Mouse (Mus musculus) lung, postnatal 0 days (tissue): ENCODE measurements around the gene Cd36. TPM values are rescaled to one million over a fixed set of nuclear protein-coding genes. Genes with fewer than 3 reads are reported as not detected.
A peak's percentile ranks its signal among the peaks of the same experiment; 100 is the strongest.

Experiments used
- ATAC-seq: fragments of 200-750 bp; cut with Nextera tagmentation; 2 replicates; pipeline ENCODE4 v1.8.0; 2017; ENCODE audit warnings: moderate library complexity
- DNase-seq: peaks from one replicate; pipeline ENCODE4 v3.0.0-alpha.2; 2016; ENCODE audit warnings: low spot score
- H3K27ac ChIP-seq: fragments of 300-500 bp; sonication (generic); 2 replicates; pipeline ENCODE4 v1.5.1; 2014; ENCODE audit warnings: antibody characterized with exemption, mild to moderate bottlenecking, low read length, mixed read lengths
- H3K27me3 ChIP-seq: fragments of 300-500 bp; sonication (generic); replicated peaks from 2 replicates; pipeline ENCODE4 v1.6.1; 2014; ENCODE audit warnings: low read length, mixed read lengths; ENCODE audit not compliant: insufficient read depth
- H3K36me3 ChIP-seq: fragments of 300-500 bp; sonication (generic); 2 replicates; pipeline ENCODE4 v1.6.1; 2014; ENCODE audit warnings: low read length, mixed read lengths; ENCODE audit not compliant: insufficient read depth
- H3K4me1 ChIP-seq: fragments of 300-500 bp; sonication (generic); 2 replicates; pipeline ENCODE4 v1.6.1; 2014; ENCODE audit warnings: antibody characterized with exemption, low read depth, low read length, mixed read lengths; ENCODE audit not compliant: insufficient read depth
- H3K4me2 ChIP-seq: fragments of 300-500 bp; sonication (generic); replicated peaks from 2 replicates; pipeline ENCODE4 v1.6.1; 2014; ENCODE audit warnings: low read depth, mild to moderate bottlenecking, low read length, moderate library complexity, mixed read lengths
- H3K4me3 ChIP-seq: fragments of 300-500 bp; sonication (generic); 2 replicates; pipeline ENCODE4 v1.5.1; 2014; ENCODE audit warnings: low read depth, low read length
- H3K9ac ChIP-seq: fragments of 300-500 bp; sonication (generic); replicated peaks from 2 replicates; pipeline ENCODE4 v1.6.1; 2014; ENCODE audit warnings: low read depth, mild to moderate bottlenecking
- H3K9me3 ChIP-seq: fragments of 300-500 bp; sonication (generic); 2 replicates; pipeline ENCODE4 v1.6.1; 2016; ENCODE audit warnings: low read length, mixed read lengths
- CTCF ChIP-seq: IDR thresholded peaks from 2 replicates; pipeline ENCODE4 v1.5.1; 2016; ENCODE audit warnings: antibody characterized with exemption, mild to moderate bottlenecking
- EP300 ChIP-seq: IDR thresholded peaks from 2 replicates; pipeline ENCODE4 v1.6.1; 2016; ENCODE audit warnings: antibody characterized with exemption, mild to moderate bottlenecking, control low read depth
- WGBS: fragments of 180-500 bp; shearing (Covaris S2); extraction: QIAGEN DNeasy Blood & Tissue Kit; methylation state at CpG from one replicate; pipeline ENCODE4 v1.1.7; 2014; 5-methylcytosine and 5-hydroxymethylcytosine counted together
- polyA plus RNA-seq: library from polyadenylated mRNA; unstranded; fragments of >200 nt; fragmentation: Nextera tagmentation; extraction: Ambion mirVana; gene quantifications from 2 replicates; pipeline ENCODE4 v1.2.1, GENCODE M21; 2015

Cd36 gene
- polyA plus RNA-seq, 1 experiment from 2014 or later, result 458 TPM

DNA sequence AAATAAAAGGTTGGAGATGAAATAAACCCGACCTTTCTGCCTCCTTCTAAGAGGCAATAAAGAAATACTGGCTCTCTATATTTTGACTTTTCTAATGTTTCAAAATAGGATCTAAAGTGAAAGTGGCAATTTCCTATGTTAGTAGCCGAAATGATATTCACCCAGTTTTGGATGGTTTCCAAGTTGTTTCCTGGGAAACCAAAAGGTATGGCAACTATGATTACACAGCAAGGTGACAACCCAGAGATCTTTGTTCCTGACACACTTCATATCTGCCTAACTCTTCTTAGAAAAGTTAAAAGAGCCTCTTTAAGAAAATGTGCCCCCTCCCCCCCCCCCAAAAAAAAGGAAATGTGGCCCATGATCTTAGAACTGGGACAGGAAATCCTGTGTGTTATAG lies 58.1 kb downstream of the Cd36 start:
- H3K9ac ChIP-seq, result no peak overlapping the region; the same call in 1 of the 2 replicates
- ATAC-seq (peak; percentile 26; the same call in 1 of the 2 replicates), DNase-seq (peak; percentile 54)
- no peaks in the 10 kb centered on the region for H3K27me3 ChIP-seq
- H3K4me1 ChIP-seq, result 0 out of 2 replicates have a peak, but pooled peaks cover 3% of the 10 kb centered on the region
- H3K27ac ChIP-seq, result peak overlapping the region; percentile 22; the same call in 1 of the 2 replicates
- TF ChIP-seq EP300 (no peak), CTCF (no peak)
- H3K4me3 ChIP-seq, result no peak overlapping the region
- WGBS, result 32% methylated on average over 2 of the region's 2 CpGs
- no peaks in the 10 kb centered on the region for H3K9me3 ChIP-seq
- no peaks in the 10 kb centered on the region for H3K36me3 ChIP-seq
- H3K4me2 ChIP-seq, result no peak overlapping the region; the same call in 1 of the 2 replicates

DNA sequence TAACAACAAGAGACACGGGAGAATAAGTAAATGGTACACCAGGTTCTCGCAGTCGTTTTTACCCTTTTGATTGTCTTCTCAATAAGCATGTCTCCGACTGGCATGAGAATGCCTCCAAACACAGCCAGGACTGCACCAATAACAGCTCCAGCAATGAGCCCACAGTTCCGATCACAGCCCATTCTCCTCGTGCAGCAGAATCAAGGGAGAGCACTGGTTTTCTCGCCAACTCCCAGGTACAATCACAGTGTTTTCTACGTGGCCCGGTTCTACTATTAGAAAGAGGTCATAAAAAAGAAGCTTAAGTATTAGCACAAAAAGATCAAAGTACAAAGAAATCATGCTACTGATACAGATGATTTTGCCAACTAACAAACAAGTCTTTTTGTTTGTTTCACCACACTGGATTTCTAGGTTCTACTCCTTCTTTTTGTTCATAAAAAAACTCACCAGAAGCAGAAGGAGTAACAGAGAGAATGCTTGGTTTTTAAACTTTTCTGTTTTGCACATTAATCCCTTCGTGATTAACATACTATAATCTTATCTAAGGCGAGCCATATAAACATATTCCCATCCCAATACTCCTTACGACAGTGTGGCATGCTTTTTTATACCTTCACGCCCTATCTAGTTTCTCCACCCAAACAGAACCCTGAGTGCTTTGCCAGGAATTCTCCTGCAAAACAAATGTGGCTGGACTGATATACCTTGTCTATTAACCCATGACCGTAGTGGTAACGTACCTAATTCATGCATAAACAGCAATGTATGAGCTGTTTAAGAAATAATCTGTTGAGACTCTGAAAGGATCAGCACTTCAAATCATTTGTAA lies 59.7 kb downstream of the Cd36 start:
- Histone ChIP-seq H3K4me1 (0 out of 2 replicates have a peak, but pooled peaks cover 3% of the 10 kb centered on the region), H3K4me3 (no peak overlapping the region), H3K9me3 (no peaks in the 10 kb centered on the region), H3K27ac (no peak overlapping the region), H3K36me3 (no peaks in the 10 kb centered on the region), H3K4me2 (no peak overlapping the region), H3K9ac (no peak overlapping the region), H3K27me3 (no peaks in the 10 kb centered on the region)
- no peak for DNase-seq
- ATAC-seq, result no peak
- WGBS, result 70% methylated on average over 15 of the region's 15 CpGs
- no peak for TF ChIP-seq EP300
- TF ChIP-seq CTCF, result no peak

DNA sequence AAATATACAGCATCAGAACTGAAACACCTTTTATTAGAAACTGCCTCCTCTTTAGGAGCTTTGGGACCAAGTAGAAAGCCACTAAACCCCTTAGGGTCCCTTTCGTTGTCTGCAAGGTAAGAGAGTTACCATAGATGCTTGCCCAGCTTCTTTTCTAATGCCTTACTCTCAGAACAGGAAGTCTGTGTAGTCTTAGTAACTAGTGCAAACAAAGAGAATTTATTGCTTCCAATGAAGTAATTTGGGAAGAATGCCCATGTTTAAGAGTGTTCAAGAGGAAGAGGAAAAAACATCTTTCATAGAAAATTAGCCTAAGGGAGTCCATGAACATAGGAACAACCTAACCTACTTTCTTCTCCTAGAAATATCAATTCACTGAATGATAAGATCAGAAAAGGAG lies 67.2 kb downstream of the Cd36 start:
- DNase-seq (peak; percentile 79), ATAC-seq (peak; percentile 56)
- Histone ChIP-seq H3K9me3 (no peaks in the 10 kb centered on the region), H3K9ac (no peak overlapping the region), H3K4me2 (no peak overlapping the region), H3K27me3 (no peaks in the 10 kb centered on the region), H3K4me3 (no peak overlapping the region), H3K4me1 (peaks cover 4% of the 10 kb centered on the region; the same call in 1 of the 2 replicates), H3K27ac (0 out of 2 replicates have a peak overlapping the region, but pooled peaks have one; percentile 21), H3K36me3 (no peaks in the 10 kb centered on the region)
- 26% methylated on average over 1 of the region's 1 CpGs for WGBS
- TF ChIP-seq CTCF (no peak), EP300 (no peak)

DNA sequence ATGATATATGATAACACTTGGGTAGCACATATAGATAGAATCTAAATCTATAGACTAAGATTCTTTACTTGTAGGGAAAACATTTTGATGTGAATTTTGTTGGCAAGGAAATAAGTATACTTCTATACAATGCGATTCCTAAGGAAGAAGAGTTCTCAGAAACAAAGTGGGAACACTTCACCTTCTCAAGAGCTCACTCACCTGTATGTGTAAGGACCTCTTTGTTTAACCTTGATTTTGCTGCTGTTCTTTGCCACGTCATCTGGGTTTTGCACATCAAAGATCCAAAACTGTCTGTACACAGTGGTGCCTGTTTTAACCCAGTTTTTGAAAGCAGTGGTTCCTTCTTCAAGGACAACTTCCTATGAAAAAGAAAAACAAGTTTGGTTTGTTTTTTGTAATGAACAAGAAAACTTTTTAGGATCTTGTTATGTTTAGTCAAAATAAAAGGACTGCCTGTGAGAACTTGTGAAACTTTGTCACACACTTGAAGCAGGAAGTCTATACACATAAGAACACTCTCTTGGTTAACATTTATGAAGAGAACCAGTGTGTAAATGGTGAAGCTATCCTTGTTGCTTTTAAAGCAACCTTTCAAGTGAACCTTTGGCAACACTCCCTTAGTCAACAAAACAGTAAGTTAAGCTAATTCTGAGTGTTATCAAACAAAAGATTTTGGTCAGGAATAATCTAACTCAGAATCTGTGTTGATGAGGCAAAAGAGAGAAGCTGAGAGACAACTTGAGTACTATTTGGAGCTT lies 68.2 kb downstream of the Cd36 start:
- no peak overlapping the region for H3K9ac ChIP-seq
- H3K4me1 ChIP-seq, result peaks cover 4% of the 10 kb centered on the region; the same call in 1 of the 2 replicates
- H3K36me3 ChIP-seq, result no peaks in the 10 kb centered on the region
- peak; percentile 90 for ATAC-seq
- peak; percentile 83 for DNase-seq
- no peaks in the 10 kb centered on the region for H3K9me3 ChIP-seq
- no peaks in the 10 kb centered on the region for H3K27me3 ChIP-seq
- TF ChIP-seq EP300, result peak; percentile 68
- no peak for TF ChIP-seq CTCF
- 60% methylated on average over 2 of the region's 2 CpGs for WGBS
- H3K4me3 ChIP-seq, result no peak overlapping the region
- H3K4me2 ChIP-seq, result no peak overlapping the region
- H3K27ac ChIP-seq, result no peak overlapping the region

DNA sequence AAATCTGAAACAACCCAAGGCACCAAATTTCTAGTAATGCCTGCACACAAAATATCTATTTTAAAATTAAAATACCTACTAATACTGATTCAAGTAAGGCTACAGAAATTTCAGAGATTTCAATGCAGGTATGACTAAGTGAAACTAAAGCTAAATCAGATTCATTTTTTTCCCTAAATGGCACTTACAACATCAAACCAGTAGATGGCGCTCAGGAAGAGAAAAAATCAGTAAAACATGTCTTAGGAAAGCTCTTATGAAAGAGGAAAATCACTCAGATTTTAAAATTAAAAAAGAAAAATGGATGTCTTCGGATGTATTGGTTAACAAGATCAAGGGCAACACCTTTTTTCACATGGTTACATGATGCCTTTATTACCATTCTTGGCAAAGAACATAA lies 72.4 kb downstream of the Cd36 start:
- TF ChIP-seq CTCF (peak; percentile 78), EP300 (peak; percentile 46; the same call in 1 of the 2 replicates)
- 2% methylated on average over 2 of the region's 2 CpGs for WGBS
- H3K36me3 ChIP-seq, result no peaks in the 10 kb centered on the region
- H3K9me3 ChIP-seq, result no peaks in the 10 kb centered on the region
- no peak overlapping the region for H3K9ac ChIP-seq
- H3K4me2 ChIP-seq, result no peak overlapping the region
- no peak overlapping the region for H3K27ac ChIP-seq
- H3K4me1 ChIP-seq, result no peaks in the 10 kb centered on the region
- ATAC-seq (no peak), DNase-seq (peak; percentile 79)
- no peaks in the 10 kb centered on the region for H3K27me3 ChIP-seq
- no peak overlapping the region for H3K4me3 ChIP-seq

DNA sequence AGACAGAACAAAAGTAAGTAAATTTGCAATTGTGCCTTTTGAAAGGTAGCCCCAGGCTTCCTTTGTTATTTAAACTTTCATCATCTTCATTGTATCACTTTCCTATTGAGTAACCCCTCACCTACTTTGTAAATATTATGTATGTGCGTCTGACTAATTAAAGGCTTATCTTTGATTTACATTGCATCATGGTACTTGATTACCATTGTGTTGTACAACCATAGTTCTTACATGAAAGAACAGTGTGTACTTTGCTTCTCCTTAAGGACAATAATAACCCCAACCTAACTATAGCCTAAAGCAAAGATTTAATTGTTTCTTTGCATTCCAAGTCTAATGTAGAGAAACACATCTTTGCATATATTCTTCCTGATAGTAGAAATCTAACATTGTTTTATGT lies 78.3 kb downstream of the Cd36 start:
- Histone ChIP-seq H3K4me2 (no peak overlapping the region), H3K9me3 (no peaks in the 10 kb centered on the region), H3K4me1 (no peaks in the 10 kb centered on the region), H3K27me3 (no peaks in the 10 kb centered on the region), H3K9ac (no peak overlapping the region), H3K27ac (no peak overlapping the region), H3K36me3 (peaks cover 4% of the 10 kb centered on the region; the same call in 1 of the 2 replicates), H3K4me3 (no peak overlapping the region)
- DNase-seq (no peak), ATAC-seq (no peak)
- peak; percentile 36 for TF ChIP-seq EP300
- no peak for TF ChIP-seq CTCF
- WGBS, result 40% methylated on average over 1 of the region's 1 CpGs
